Mouse (Mus musculus): Measurements from ENCODE around the gene Gm42420.

The Gm42420 gene

GRCm38 (mm10) chr6:39585517-39585916 lies at the start of gene Gm42420:
Gene Gm42420, plus strand, starts transcription at chr6:39585753.
- in situ Hi-C loops (cut with MboI, MseI) = no loop called here

GRCm38 (mm10) chr6:39536621-39537020 lies 48.9 kb upstream of the Gm42420 start:
- in situ Hi-C loops (cut with MboI, MseI) = no loop called here

- in situ Hi-C loops (cut with MboI, MseI) = no loop called here
These were observed 48.3 kb upstream of the Gm42420 start for GRCm38 (mm10) chr6:39537276-39537675.

- in situ Hi-C loops (cut with MboI, MseI) = no loop called here
These were observed 47.3 kb upstream of the Gm42420 start for GRCm38 (mm10) chr6:39538227-39538626.

- in situ Hi-C loops (cut with MboI, MseI) = no loop called here
These were observed 45.8 kb upstream of the Gm42420 start for GRCm38 (mm10) chr6:39539679-39540155.

- in situ Hi-C loops (cut with MboI, MseI) = no loop called here
These were observed 45.0 kb upstream of the Gm42420 start for GRCm38 (mm10) chr6:39540563-39540962.

- in situ Hi-C loops (cut with MboI, MseI) = no loop called here
These were observed 42.6 kb upstream of the Gm42420 start for GRCm38 (mm10) chr6:39542631-39543597.

GRCm38 (mm10) chr6:39543769-39544420 lies 41.7 kb upstream of the Gm42420 start:
- in situ Hi-C loops (cut with MboI, MseI) = no loop called here

- in situ Hi-C loops (cut with MboI, MseI) = no loop called here
These were observed 40.1 kb upstream of the Gm42420 start for GRCm38 (mm10) chr6:39545474-39545873.

- in situ Hi-C loops (cut with MboI, MseI) = no loop called here
These were observed 37.5 kb upstream of the Gm42420 start for GRCm38 (mm10) chr6:39548030-39548429.

- in situ Hi-C loops (cut with MboI, MseI) = no loop called here
These were observed 33.4 kb upstream of the Gm42420 start for GRCm38 (mm10) chr6:39551981-39552636.

GRCm38 (mm10) chr6:39554888-39555647 lies 30.5 kb upstream of the Gm42420 start:
- in situ Hi-C loops (cut with MboI, MseI) = no loop called here

GRCm38 (mm10) chr6:39555648-39555945 lies 30.0 kb upstream of the Gm42420 start:
- in situ Hi-C loops (cut with MboI, MseI) = no loop called here

GRCm38 (mm10) chr6:39556900-39557659 lies 28.5 kb upstream of the Gm42420 start:
- in situ Hi-C loops (cut with MboI, MseI) = no loop called here

GRCm38 (mm10) chr6:39557723-39558261 lies 27.8 kb upstream of the Gm42420 start, which contains the start of gene Dennd2a:
Gene Dennd2a, minus strand, starts transcription at chr6:39557867.
- in situ Hi-C loops (cut with MboI, MseI) = no loop called here

GRCm38 (mm10) chr6:39559276-39559939 lies 26.1 kb upstream of the Gm42420 start:
- in situ Hi-C loops (cut with MboI, MseI) = no loop called here

- in situ Hi-C loops (cut with MboI, MseI) = loop anchor here (5.0 kb wide), 1 partner anchor 95 kb away; no protein-coding TSS in a partner anchor
These were observed 23.2 kb upstream of the Gm42420 start for GRCm38 (mm10) chr6:39562166-39563015.

- in situ Hi-C loops (cut with MboI, MseI) = loop anchor here (5.0 kb wide), 1 partner anchor 215 kb away; no protein-coding TSS in a partner anchor
These were observed 18.0 kb upstream of the Gm42420 start for GRCm38 (mm10) chr6:39567528-39567927.

GRCm38 (mm10) chr6:39570426-39570825 lies 15.1 kb upstream of the Gm42420 start:
- in situ Hi-C loops (cut with MboI, MseI) = no loop called here
